Mouse (Mus musculus) thymus, postnatal 14 days (tissue): ENCODE results near the gene Hnrnpa1.
"Not testable (repeated sequence)": the region's sequence is repeated elsewhere in the genome, so short reads cannot be mapped to it uniquely, and the experiment has no call there.

Experiments used
- DNase-seq: peaks from one replicate; pipeline ENCODE4 v3.0.0; 2021

Gene Hnrnpa1

DNA sequence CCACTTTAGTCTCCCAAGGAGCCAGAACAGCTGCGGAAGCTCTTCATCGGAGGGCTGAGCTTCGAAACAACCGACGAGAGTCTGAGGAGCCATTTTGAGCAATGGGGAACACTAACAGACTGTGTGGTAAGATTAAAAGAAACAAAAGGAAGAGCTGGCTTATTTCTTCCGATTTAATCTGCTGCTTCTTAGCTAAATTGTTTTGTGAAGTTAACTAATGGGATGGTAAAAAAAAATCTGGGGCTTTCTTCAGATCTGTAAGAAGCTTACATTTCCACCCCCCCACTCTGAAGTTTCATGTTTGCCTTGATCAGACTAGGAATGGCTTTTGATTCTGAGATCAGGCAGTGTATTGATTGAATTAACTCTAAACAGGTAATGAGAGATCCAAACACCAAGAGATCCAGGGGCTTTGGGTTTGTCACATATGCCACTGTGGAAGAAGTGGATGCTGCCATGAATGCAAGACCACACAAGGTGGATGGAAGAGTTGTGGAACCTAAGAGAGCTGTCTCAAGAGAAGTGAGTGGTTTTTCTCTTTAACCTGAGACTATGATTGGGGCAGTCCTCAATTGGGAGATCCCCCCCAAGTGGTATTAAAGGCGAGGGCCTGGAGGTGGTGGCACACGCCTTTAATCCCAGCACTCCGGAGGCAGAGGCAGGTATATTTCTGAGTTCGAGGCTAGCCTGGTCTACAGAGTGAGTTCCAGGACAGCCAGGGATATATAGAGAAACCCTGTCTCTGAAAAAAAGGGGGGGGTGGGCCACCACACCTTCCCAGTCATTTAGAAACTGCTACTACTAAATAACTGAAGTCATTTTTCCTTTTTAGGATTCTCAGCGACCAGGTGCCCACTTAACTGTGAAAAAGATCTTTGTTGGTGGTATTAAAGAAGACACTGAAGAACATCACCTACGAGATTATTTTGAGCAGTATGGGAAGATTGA, 1.1 kb downstream of the Hnrnpa1 start:
- DNase-seq: not testable (repeated sequence)

DNA sequence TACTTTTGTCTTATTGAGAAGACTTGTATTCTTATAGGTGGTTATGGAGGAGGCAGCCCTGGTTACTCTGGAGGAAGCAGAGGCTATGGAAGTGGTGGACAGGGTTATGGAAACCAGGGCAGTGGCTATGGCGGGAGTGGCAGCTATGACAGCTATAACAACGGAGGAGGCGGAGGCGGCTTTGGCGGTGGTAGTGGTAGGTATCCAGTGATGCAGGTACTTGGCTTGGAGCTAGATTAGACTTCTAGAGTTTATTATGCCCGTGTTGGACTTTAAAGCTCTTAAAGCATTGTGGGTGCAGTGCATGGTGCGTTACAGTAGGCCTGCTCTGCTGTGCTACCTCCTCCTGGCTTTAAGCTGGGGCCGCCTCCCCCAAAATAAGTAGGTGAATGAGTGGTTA, 2.7 kb downstream of the Hnrnpa1 start:
- DNase-seq: peak; percentile 23

DNA sequence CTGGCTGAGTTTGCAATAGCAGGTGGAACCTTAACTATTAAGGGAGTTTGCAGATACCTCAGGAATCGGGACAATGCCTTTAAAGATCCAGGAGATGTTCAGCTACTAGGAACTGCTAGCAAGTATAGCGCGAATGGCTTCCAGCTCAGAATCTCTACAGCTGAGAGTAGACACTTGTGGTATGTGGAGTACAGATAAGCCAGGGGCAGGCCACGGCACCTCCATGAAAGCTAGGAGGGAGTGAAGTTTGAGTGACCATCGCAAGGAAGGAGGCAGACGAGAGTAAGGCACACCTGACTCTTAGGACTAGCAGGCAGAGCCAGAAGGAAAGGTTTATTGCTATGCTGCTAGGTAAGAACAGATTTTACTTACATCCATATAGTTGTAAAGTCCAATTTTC, 5.4 kb downstream of the Hnrnpa1 start:
- DNase-seq: no peak

DNA sequence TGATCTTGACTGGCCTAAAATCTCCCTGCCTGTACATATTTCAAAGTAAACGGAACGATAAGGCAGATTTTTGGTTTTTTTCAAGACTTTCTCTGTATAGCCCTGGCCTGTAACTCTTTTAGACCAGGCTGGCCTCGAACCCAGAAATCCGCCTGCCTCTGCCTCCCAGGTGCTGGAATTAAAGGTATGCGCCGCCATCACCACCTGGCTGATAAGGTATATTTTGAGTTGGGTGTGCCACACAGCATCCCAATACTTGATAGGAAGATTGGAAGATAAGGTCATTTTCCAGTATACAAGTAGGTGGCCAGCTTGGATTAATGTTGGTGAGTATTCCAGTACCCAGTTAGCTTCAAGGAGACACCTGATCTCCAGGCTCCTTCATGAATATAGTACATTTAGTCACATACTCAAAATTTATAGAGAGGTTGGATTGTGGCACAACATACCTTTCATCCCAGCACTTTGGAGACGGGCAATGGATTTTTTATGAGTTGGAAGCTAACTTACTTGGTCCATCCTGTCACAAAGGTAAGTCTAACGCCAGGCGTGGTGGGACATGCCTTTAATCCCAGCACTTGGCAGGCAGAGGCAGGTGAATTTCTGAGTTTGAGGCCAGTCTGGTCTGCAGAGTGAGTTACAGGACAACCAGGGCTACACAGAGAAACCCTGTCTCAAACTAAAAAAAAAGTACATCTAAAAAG, 7.0 kb downstream of the Hnrnpa1 start:
- DNase-seq: no peak

DNA sequence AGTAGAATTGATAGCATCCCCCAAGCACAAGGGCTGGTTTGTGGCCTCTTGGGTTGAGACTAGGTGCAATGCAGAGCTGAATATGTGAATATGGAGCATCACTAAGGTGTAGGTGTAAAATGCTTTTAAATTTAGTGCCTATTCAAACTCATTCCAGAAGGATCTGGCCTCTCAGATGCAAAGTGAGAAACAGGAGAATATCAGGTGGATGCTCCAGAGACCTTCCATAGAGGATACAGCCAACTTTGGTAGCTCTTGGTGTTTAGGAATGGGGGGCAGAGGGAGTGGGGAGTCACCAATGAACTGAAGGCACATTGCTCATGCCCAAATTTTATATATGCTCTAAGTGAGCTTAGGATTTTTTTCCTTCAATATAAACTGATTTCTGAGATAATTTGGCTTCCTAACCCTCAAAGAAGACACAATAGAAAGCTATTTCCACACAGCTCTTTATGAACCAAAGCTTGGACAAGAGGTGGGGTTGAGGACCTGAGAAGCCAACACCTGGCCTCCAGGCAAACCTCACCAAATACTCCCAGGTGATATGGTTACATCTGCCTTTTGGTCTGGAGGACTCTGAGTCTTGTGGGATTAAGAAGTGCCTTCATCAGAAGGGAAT, 7.7 kb downstream of the Hnrnpa1 start:
- DNase-seq: no peak

DNA sequence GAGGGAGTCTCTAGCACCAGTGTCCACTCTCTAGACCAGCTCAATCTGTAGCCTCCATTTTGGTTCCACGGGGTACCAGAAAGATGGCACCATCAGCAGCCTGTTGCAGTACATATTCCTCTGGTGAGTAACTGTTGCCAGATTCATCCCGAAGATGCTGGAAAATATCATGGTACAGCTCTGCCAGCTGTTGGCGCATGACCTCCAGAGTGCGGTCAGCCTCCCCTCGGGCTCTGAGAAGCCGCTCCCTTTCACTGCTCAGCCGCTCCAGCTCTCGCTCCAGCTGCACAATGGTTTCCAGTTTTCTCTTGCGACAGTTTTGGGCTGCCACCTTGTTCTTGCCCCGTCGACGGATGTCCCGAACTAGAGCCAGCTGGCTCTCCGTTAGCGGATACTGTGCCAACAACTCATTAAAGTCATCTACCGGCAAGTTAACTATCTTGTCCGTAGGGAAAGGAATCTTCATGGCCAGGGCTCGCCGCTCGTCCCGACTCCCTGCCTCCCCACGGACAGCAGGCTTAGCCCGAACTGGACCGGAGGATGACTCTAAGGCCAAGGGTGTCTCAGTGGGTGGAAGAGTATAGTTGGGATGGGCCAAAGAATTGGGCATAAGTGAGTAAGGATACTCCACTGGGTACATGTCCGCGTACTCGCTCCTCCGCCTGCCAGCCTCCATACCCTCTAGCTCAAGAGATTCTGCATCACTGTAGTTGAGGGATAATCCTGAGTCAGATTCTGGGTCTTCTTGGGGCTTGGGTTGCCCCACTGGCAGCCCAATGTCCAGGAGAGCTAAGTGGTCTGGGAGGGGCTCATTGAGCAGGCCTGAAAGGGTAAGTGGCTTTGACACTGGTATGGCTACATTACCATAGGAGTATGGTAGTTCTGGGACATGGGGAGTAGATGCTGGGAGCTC, 8.4 kb downstream of the Hnrnpa1 start:
- no peak for DNase-seq

DNA sequence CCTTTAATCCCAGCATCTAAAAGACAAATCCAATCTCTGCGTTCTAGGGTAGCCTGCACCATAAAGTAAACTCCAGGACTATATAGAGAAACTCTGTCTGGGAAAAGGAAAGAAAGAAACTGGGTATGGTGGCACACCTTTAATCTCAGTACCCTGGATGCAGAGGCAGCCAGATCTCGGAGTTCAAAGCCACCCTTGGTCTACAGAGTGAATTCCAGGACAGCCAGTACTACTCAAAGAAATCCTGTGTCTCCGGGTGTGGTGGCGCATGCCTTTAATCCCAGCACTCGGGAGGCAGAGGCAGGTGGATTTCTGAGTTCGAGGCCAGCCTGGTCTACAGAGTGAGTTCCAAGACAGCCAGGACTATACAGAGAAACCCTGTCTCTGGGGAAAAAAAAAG, 9.3 kb downstream of the Hnrnpa1 start:
- DNase-seq: not testable (repeated sequence)

DNA sequence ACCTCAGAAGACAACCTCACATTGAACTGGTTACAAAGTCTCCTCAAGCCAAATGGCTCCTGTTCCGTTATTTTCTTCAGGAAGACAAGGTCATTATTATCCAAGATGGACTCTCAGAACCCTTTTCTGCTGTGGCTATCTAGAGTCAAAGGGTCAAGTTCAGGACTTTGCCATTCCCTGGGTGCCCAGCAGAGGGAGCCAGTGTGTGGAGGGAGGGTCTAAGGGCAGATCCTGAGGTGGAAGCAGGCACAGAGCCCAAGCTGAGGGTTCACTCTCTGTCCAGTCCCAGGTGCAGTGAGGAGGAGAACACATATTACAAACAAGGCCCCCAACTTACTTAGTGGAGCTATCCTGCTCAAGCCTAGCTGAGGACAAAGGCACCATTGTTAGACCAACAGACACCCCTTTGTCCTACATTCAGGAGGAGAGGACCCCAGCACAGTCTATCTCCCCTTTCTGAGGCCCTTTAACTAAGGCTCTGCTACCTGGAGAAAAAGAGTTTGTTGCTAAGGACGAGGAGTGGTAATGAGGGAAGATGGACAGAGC, 10.0 kb downstream of the Hnrnpa1 start:
- peak; percentile 81 for DNase-seq

DNA sequence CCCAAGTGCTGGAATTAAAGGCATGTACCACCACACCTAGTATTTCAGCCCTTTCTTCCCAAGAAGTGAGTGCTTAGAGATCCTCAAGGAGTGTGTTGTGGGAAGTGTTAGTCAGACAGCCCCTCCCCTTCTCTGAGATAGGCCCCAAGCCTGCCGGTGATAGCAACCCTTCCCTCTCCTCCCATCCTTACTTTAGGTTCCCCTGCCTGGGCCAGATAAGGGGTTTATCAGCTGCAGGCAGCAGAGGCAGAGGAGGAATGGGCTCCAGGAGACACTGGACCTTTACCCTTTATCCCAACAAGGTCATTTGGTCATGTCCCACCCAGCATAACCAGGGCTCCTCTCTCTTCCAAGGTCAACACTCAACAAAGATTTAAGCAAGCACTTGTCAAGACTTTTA, 11.4 kb downstream of the Hnrnpa1 start:
- no peak for DNase-seq

DNA sequence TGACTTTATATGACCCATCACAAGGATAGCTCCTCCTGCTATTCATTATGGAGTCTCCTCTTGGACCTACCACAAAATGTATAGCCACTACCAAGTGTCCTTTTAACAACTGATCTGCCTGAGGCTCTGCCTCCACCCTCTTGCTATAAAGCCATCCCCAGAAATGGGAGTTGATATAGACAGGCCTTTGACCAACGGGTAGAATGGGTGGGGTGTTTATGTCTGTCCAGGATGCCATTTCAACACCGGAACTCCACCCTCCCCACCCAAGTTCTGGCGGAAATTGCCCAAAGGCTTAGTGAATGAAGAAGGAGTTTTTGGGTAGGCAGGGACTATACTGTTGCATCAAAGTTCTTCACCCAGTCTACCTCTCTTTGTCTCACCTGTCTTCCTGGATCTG, 12.4 kb downstream of the Hnrnpa1 start:
- no peak for DNase-seq

DNA sequence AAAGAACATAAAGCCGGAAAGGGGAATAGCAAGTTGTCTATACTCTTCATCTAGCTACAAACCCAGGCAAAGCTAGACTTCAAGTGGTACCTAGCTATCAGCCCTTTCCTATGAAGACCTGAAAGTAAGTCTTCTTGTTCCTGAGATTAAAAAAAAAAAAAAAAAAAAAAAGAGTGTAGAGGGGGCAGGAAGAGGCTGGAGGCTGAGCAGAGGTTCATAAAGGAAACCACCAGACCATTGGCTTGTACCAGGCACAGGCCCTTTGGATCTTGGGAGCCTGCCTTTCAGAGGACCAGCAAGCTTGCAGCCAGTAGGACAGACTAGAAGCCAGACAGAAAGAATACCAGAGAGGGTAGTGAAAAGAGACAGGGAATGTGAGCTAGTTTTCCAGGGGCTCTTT, 13.1 kb downstream of the Hnrnpa1 start:
- DNase-seq: no peak

DNA sequence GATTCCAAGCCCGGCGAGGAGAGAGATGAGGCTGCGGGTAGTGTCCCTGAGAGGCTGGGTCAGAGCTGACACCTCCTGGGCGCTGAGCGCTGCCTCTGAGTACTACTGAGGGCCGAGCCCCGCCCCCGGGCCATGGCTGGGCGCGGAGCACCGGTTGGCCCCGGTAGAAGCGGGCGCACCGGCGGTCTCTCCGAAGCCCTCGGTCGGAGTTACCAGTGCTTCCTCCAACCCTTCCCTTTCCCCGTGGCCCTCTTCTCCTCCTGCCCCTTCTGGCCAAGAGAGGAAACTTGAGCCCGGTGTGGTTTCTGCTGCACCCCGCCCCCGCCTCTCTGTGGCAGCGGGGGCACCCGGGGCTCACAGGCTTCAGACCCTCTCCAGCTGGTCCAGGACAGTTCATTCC, 14.9 kb downstream of the Hnrnpa1 start:
- DNase-seq: peak; percentile 63

DNA sequence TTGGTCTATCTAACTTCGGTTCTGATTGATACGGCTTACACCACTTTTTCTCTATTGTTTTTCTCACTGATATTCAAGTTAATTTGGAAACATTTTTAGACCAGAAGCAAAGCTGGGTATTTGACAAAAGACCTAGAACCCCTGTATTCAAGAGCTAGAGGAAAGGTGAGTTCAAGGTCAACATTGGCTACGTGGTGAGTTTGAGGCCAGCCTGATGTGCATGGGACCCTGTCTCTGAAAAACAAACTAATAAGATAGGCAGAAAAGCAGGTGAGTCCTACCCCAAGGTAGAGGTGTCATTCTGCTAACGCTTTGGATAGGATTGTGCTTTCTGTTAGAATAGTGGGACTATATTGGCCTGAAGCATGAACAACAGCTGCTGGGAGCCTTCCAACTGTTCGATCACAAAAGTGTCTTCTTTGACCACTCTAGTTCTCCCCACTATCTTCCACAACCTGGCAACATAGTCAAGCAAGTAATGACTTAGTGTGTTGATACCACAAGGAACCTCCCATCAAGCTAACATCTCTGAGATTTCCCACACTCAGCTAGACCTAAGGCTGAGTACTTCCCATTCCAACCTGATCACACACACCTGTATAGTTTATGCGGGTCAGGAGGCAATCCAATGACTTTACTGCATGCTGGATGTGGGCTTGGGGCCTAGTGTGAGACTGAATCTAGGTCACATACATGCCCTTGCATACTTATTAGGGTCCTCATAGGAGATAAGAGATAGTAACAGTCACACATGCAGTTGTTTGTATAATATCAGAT, 16.2 kb downstream of the Hnrnpa1 start:
- DNase-seq: no peak

DNA sequence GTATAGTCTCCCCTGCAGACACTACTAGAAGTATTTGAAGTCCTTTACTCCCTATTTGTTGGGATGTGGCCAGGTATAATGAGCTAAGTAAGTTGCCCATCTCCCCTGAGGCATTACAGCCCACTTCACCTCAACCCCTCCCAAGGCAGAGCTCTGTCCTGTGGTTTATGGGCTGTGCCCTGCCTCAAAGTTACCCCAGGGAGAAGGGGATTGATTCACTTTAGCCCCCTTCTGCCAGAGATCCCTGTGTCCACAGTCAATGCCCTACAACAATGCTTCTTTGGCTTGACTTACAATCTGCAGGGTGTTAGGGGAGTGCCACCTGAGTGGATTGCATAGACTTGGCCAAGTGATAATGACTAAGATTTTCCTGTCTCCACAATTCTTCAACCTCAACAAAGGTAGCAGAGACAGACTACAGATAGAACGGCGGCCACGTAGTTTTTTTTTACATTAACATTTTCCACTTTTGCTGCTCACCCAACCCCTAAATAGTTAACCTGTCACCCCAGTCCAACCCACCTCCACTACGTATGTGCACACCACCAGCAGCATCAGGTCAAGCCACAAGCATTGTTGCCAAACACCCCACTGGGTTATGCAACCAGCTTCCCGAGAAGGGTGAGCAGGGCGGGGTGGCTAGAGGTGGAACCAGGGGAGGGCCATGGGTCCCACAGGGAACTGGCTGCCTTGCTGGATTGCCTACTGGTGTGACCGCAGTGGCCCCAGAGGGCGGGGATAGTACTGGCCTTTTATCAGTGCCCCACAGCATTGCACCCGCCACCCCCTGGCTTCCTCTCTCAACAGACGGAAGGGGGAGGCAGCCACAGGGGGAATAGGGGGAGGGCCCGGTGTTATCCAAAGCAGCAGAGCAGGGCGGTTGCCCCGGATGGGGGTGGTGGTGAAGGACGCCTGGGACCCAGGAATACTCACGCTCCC, 17.8 kb downstream of the Hnrnpa1 start, which contains the start of gene Nfe2:
Gene Nfe2 (minus strand): TSS at position 614 of the 939 bp plus-strand sequence.
- peak; percentile 83 for DNase-seq

DNA sequence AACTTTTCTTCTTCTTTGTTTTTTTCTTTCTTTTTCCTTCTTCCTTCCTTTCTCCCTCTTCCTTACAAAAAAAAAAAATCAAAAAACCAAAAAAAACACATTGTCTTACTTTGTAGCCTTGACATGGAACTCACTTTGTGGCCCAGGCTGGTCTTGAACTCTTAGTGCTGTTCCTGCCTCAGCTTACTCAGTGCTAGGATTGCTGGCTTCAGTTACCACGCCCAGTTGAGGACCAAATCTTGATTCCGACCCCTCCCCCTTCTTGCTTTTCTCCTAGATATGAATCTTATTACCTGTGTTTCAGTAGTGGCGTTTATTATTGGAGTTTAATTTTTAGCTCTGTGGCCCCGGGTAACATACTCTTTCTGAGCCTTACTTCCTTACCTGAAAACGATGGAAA, 18.9 kb downstream of the Hnrnpa1 start:
- no peak for DNase-seq

DNA sequence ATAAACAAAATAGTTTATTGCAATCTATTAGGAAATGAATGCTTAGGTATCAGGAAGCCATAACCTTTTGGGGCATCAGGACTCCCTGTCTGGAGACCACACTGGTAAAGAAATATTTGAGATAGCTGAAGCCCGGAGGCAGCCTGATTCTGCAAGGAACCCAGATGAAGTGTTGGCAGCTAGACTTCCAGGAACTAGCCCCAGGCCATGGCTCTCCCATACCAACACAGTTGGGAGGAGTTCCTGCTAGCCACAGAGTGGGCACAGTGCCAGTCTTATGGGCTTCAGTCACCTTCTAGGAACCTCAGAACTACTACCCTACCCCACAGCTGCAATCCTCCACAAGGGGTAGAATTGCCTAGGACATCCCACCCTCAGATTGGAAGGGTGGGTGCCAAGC, 19.8 kb downstream of the Hnrnpa1 start:
- DNase-seq: no peak

DNA sequence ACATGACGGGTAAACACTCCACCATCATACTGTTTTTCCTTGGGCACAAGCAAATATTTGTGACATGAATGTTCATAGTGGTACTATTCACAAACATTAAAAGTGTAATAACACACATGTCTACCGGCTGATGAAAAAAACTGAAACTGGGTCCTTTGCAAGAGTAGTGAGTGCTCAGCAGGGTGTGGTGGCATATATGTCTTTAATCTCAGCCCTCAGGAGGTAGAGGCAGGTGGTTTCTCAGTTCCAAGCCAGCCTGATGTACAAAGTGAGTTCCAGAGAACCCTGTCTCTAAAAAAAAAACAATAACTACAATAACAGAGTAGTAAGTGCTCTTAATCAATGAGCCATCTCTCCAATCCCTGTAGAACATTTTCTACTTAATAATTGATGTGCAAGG, 24.6 kb downstream of the Hnrnpa1 start:
- DNase-seq: no peak

DNA sequence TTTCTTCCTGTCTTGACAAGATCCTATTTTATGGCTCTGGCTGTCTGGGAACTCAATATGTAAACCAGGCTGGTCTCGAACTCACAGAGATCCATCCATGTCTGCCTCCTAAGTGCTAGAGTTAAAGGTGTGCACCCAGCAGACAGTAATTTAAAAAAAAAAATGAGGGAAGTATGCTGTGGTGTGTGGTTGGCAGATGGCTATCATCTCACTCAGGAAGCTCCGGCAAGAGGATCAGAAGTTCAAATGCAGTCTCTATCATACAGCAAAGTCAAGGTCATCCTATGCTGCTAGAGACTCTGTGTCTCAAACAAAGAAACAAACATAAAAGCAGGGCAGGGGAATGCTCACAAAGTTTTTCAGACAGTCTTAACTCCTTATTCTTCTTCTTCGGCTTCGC, 28.7 kb downstream of the Hnrnpa1 start:
- DNase-seq: no peak

DNA sequence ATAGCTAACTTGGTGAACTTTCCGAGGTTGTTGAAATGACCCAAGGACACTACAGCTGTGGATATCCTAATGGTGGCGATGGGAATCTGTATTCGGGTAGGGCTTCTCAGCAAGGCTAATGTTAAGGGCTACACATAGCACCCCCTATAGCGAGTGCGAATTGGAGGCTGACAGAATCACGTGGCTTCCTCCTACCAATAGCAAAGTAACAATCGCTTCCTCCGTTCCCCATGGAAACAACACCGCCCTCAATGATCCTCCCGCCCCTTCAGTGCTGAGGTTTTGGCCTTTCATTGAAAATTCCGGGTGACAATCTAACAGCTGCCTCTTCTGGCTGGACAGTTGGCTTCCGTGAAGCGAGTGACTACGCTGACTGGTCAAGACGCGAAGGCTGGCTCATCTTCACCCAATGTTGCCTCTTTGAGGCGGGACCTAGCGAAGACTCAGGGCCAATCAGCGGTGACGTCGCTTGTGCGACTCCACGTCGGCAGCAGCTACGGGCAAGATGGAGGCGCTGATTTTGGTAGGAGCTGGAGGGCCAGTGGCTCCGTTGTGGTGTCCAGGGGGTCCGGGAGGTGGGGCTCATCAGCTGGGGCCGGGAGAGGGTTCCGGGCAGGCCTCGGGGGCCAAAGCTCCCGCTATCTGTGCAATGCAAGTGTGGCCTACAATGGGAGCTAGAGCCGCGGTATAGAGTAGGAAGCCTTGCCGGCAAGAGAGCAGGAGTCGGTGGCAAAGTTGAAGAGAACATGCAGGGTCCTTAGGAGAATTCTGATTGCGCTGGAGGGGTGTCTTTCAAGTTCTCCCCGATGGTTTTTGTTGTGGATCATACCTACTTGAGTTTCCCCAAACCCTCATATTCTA, 32.4 kb downstream of the Hnrnpa1 start, which contains the start of gene Copz1:
Gene Copz1 (plus strand): TSS at position 296 of the 861 bp plus-strand sequence.
- DNase-seq: peak; percentile 92
